Mouse (Mus musculus): ENCODE results near the gene Cobll1. TPM values are rescaled to one million over a fixed set of nuclear protein-coding genes. Genes with fewer than 3 reads are reported as not detected.

Gene Cobll1
- total RNA-seq, 4 experiments from 2014 or later = 4.0 to 5.1 (median 4.4) TPM

GRCm38 (mm10) chr2:65095571-65095970 lies 143.6 kb downstream of the Cobll1 start:
- DNase-seq (ENCODE audit: low spot score in 2 of 2) = no peak

- no peak for DNase-seq (ENCODE audit: low spot score in 2 of 2)
Measured at GRCm38 (mm10) chr2:65093990-65094389, 145.2 kb downstream of the Cobll1 start.

GRCm38 (mm10) chr2:65090986-65091385 lies 148.2 kb downstream of the Cobll1 start:
- DNase-seq (ENCODE audit: low spot score in 2 of 2) = no peak

GRCm38 (mm10) chr2:65087197-65087596 lies 152.0 kb downstream of the Cobll1 start:
- no peak for DNase-seq (ENCODE audit: low spot score in 2 of 2)

- DNase-seq (ENCODE audit: low spot score in 2 of 2) = no peak
Measured at GRCm38 (mm10) chr2:65083411-65083810, 155.8 kb downstream of the Cobll1 start.

- DNase-seq (ENCODE audit: low spot score in 2 of 2) = no peak
Measured at GRCm38 (mm10) chr2:65077544-65077943, 161.7 kb downstream of the Cobll1 start.

GRCm38 (mm10) chr2:65075840-65076239 lies 163.4 kb downstream of the Cobll1 start:
- no peak for DNase-seq (ENCODE audit: low spot score in 2 of 2)

GRCm38 (mm10) chr2:65075431-65075830 lies 163.8 kb downstream of the Cobll1 start:
- DNase-seq (ENCODE audit: low spot score in 2 of 2) = no peak

GRCm38 (mm10) chr2:65072205-65072604 lies 167.0 kb downstream of the Cobll1 start:
- no peak for DNase-seq (ENCODE audit: low spot score in 2 of 2)

- no peak for DNase-seq (ENCODE audit: low spot score in 2 of 2)
Measured at GRCm38 (mm10) chr2:65053764-65054163, 185.4 kb downstream of the Cobll1 start.

GRCm38 (mm10) chr2:65052191-65053012 lies 186.8 kb downstream of the Cobll1 start:
- no peak for DNase-seq (ENCODE audit: low spot score in 2 of 2)

- no peak for DNase-seq (ENCODE audit: low spot score in 2 of 2)
Measured at GRCm38 (mm10) chr2:65050776-65051175, 188.4 kb downstream of the Cobll1 start.

GRCm38 (mm10) chr2:65048234-65049017 lies 190.8 kb downstream of the Cobll1 start:
- no peak for DNase-seq (ENCODE audit: low spot score in 2 of 2)

Other genes with a start within 250 kb of the Cobll1 start
- gene Grb14, start 214.4 kb downstream of the Cobll1 start, total RNA-seq (2022) = 10 to 100 TPM; 10.3 to 26.3 (median 20.2) TPM
- under 1 TPM; 0.48 to 0.94 (median 0.58) TPM for gene Slc38a11, start 124.6 kb upstream of the Cobll1 start, total RNA-seq (2022)

All from gastrocnemius, adult 8-10 months (tissue).